Mouse (Mus musculus) intestine, postnatal 0 days (tissue): Measurements from ENCODE around the gene Sppl3. TPM values are rescaled to one million over a fixed set of nuclear protein-coding genes. Genes with fewer than 3 reads are reported as not detected.

Experiments used
- ATAC-seq: fragments of 200-750 bp; cut with Nextera tagmentation; 2 replicates; pipeline ENCODE4 v1.8.0; 2017; ENCODE audit warnings: mild to moderate bottlenecking, moderate TSS enrichment, moderate library complexity
- H3K27ac ChIP-seq: fragments of 300-500 bp; sonication (generic); 2 replicates; pipeline ENCODE4 v1.5.1; 2014; ENCODE audit warnings: mild to moderate bottlenecking, low read depth, low read length, moderate library complexity
- H3K27me3 ChIP-seq: fragments of 300-500 bp; sonication (generic); replicated peaks from 2 replicates; pipeline ENCODE4 v1.6.1; 2014; ENCODE audit warnings: low read length, mixed read lengths; ENCODE audit not compliant: control insufficient read depth, insufficient read depth
- H3K36me3 ChIP-seq: fragments of 300-500 bp; sonication (generic); 2 replicates; pipeline ENCODE4 v1.6.1; 2014; ENCODE audit warnings: mild to moderate bottlenecking, moderate library complexity; ENCODE audit not compliant: control insufficient read depth, insufficient read depth
- H3K4me1 ChIP-seq: fragments of 300-500 bp; sonication (generic); replicated peaks from 2 replicates; pipeline ENCODE4 v1.6.1; 2014; ENCODE audit warnings: antibody characterized with exemption, low read length, mixed read lengths; ENCODE audit not compliant: control insufficient read depth, insufficient read depth
- H3K4me2 ChIP-seq: fragments of 300-500 bp; sonication (generic); replicated peaks from 2 replicates; pipeline ENCODE4 v1.6.1; 2014; ENCODE audit warnings: low read depth, mild to moderate bottlenecking, moderate library complexity
- H3K4me3 ChIP-seq: fragments of 300-500 bp; sonication (generic); 2 replicates; pipeline ENCODE4 v1.5.1; 2014; ENCODE audit warnings: low read depth, low read length
- H3K9ac ChIP-seq: fragments of 300-500 bp; sonication (generic); 2 replicates; pipeline ENCODE4 v1.6.1; 2014; ENCODE audit warnings: mild to moderate bottlenecking, low read depth, low read length
- H3K9me3 ChIP-seq: fragments of 300-500 bp; sonication (generic); 2 replicates; pipeline ENCODE4 v1.6.1; 2016; ENCODE audit warnings: mixed run types; ENCODE audit not compliant: control insufficient read depth
- CTCF ChIP-seq: sonication (generic); IDR thresholded peaks from 2 replicates; pipeline ENCODE4 v1.5.1; 2016; ENCODE audit warnings: low read depth, mild to moderate bottlenecking, control low read depth, antibody characterized with exemption, moderate library complexity
- WGBS: fragments of 180-500 bp; shearing (Covaris S2); extraction: QIAGEN DNeasy Blood & Tissue Kit; methylation state at CpG from one replicate; pipeline ENCODE4 v1.1.7; 2014; 5-methylcytosine and 5-hydroxymethylcytosine counted together
- polyA plus RNA-seq: library from polyadenylated mRNA; unstranded; fragments of >200 nt; fragmentation: Nextera tagmentation; extraction: Ambion mirVana; gene quantifications from 2 replicates; pipeline ENCODE4 v1.2.1, GENCODE M21; 2015

Sppl3 gene
- polyA plus RNA-seq, 1 experiment from 2014 or later, result 20.8 TPM

GRCm38 (mm10) chr5:115062566-115062965 is 51.6 kb downstream of the Sppl3 start:
- H3K9ac ChIP-seq, result no peak overlapping the region
- no peak for TF ChIP-seq CTCF
- no peaks in the 10 kb centered on the region for H3K9me3 ChIP-seq
- peaks cover 9% of the 10 kb centered on the region; the same call in 1 of the 2 replicates for H3K4me1 ChIP-seq
- no peak for ATAC-seq
- WGBS, result 88% methylated on average over 1 of the region's 1 CpGs
- no peak overlapping the region for H3K4me3 ChIP-seq
- H3K36me3 ChIP-seq, result peaks cover 9% of the 10 kb centered on the region; the same call in 1 of the 2 replicates
- no peak overlapping the region for H3K27ac ChIP-seq
- no peaks in the 10 kb centered on the region for H3K27me3 ChIP-seq
- H3K4me2 ChIP-seq, result no peak overlapping the region

DNA sequence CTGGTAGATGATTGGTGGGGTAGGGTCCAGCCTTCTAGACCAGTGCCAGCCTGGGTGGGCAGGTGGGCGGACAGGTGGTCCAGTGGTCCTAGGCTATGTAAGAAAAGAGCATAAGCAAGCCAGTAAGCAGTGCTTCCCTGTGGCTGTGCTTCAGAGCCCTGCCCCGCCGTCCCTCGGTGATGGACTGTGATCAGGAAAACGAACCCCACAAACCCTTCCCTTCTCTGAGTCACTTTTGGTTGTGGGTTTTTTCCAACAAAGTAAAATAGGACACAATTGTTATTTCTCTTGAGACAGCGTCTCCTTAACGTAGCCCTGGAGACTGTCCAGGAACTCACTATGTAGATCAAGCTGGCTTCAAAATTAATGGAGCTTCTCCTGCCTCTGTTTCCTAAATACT is 52.5 kb downstream of the Sppl3 start:
- ATAC-seq, result no peak
- no peak overlapping the region for H3K9ac ChIP-seq
- no peak overlapping the region for H3K4me3 ChIP-seq
- no peak for TF ChIP-seq CTCF
- H3K9me3 ChIP-seq, result no peaks in the 10 kb centered on the region
- no peaks in the 10 kb centered on the region for H3K27me3 ChIP-seq
- 89% methylated on average over 7 of the region's 7 CpGs for WGBS
- no peak overlapping the region for H3K27ac ChIP-seq
- no peak overlapping the region for H3K4me2 ChIP-seq
- peaks cover 9% of the 10 kb centered on the region; the same call in 1 of the 2 replicates for H3K36me3 ChIP-seq
- H3K4me1 ChIP-seq, result peaks cover 8% of the 10 kb centered on the region; the same call in 1 of the 2 replicates

DNA sequence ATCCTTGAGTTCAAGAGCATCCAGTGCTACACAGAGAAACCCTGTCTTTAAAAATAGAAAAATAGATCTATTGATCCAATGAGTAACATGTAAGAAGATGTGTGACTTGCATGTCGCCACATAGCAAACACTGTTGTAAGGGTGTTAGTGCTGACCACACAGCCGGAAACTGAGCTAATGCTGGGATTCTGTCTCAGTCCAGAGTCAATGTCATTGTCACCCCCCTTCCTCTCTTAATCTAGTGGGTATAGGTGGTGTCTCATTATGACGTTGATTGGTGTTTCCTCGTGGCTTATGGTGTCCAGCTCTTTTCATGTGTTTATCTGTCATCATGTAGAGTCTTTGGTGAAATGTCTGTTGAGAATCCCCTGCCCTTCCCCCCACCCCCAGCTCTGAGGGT is 55.3 kb downstream of the Sppl3 start:
- peaks cover 9% of the 10 kb centered on the region; the same call in 1 of the 2 replicates for H3K36me3 ChIP-seq
- no peak overlapping the region for H3K27ac ChIP-seq
- no peak for TF ChIP-seq CTCF
- H3K9me3 ChIP-seq, result no peaks in the 10 kb centered on the region
- H3K4me3 ChIP-seq, result no peak overlapping the region
- ATAC-seq, result no peak
- no peak overlapping the region for H3K4me2 ChIP-seq
- H3K4me1 ChIP-seq, result peaks cover 2% of the 10 kb centered on the region; the same call in 1 of the 2 replicates
- H3K9ac ChIP-seq, result no peak overlapping the region
- H3K27me3 ChIP-seq, result no peaks in the 10 kb centered on the region
- WGBS, result 66% methylated on average over 4 of the region's 4 CpGs

DNA sequence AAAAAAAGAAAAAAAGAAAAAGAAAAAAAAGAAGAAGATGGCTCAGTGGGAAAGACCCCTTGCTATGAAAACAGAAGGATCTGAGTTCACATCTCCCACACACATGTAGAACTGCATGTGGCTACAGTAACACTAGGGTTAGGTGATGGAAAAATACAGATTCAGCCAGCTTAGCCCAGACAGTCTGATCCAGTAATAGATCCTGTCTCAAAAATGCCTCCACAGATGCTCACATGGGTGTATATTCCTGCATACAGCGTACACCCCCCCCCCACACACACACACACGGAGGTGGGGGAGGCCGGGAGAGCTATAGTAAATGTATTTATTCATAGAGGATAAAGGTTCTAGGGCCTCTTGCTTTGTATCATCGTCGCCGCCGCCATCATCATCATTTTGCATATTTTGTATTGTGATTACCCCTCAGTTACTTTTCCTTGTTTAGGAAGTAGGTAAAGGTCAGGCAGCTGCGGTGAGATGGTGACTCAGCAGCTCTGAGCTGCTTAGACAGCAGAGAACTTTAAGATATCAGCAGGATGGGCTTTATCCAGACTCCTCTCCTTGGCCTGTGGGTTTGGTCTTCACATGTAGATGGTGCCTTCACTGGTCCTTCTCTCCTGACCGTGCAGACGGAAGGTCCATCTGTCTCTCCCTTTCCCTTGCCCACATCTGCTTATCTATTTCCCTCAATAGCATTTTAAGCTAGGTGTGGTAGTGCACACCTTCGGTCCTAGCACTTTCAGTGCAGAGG is 57.9 kb downstream of the Sppl3 start:
- Histone ChIP-seq H3K4me1 (peaks cover 4% of the 10 kb centered on the region; the same call in 1 of the 2 replicates), H3K36me3 (no peaks in the 10 kb centered on the region), H3K27me3 (no peaks in the 10 kb centered on the region), H3K9me3 (no peaks in the 10 kb centered on the region), H3K9ac (no peak overlapping the region), H3K4me2 (no peak overlapping the region), H3K27ac (no peak overlapping the region; the same call in 1 of the 2 replicates), H3K4me3 (no peak overlapping the region)
- TF ChIP-seq CTCF, result no peak
- ATAC-seq, result no peak
- WGBS, result 53% methylated on average over 11 of the region's 11 CpGs

- H3K27ac ChIP-seq, result 0 out of 2 replicates have a peak overlapping the region, but pooled peaks have one; percentile 1
- peaks cover 4% of the 10 kb centered on the region; the same call in 1 of the 2 replicates for H3K4me1 ChIP-seq
- no peaks in the 10 kb centered on the region for H3K36me3 ChIP-seq
- no peak overlapping the region for H3K9ac ChIP-seq
- H3K4me2 ChIP-seq, result no peak overlapping the region
- H3K9me3 ChIP-seq, result no peaks in the 10 kb centered on the region
- no peak for TF ChIP-seq CTCF
- no peak overlapping the region for H3K4me3 ChIP-seq
- H3K27me3 ChIP-seq, result no peaks in the 10 kb centered on the region
- ATAC-seq, result no peak
- WGBS, result 69% methylated on average over 3 of the region's 3 CpGs
Observed at GRCm38 (mm10) chr5:115069611-115070010, 58.7 kb downstream of the Sppl3 start.

DNA sequence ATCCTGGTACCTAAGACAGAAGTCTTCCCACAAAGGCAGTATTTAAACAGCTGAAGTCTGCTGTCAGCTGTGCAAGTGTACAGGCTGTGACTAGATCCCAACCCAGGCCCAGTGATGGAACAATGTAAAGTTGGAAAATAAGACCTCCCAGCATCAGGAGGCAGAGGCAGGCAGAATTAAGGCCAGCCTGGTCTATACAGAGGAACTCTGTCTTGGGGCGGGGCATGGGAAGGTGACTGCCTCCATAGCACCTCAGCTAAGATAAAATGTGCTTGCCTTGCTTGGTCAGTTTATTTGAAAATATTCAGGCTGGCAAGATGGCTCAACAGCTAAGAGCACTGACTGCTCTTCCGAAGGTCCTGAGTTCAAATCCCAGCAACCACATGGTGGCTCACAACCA is 59.5 kb downstream of the Sppl3 start:
- Histone ChIP-seq H3K4me1 (peaks cover 4% of the 10 kb centered on the region; the same call in 1 of the 2 replicates), H3K4me2 (no peak overlapping the region), H3K9ac (no peak overlapping the region), H3K27me3 (no peaks in the 10 kb centered on the region), H3K36me3 (peaks cover 2% of the 10 kb centered on the region; the same call in 1 of the 2 replicates), H3K27ac (no peak overlapping the region), H3K4me3 (no peak overlapping the region), H3K9me3 (no peaks in the 10 kb centered on the region)
- WGBS, result 86% methylated on average over 2 of the region's 2 CpGs
- TF ChIP-seq CTCF, result no peak
- ATAC-seq, result no peak
